Mouse (Mus musculus): ENCODE results near the gene Poll. TPM values are rescaled to one million over a fixed set of nuclear protein-coding genes. Genes with fewer than 3 reads are reported as not detected.
A peak's percentile ranks its signal among the peaks of the same experiment; 100 is the strongest.

Gene Poll
- polyA plus RNA-seq, 1 experiment: 6.2 TPM

- Histone ChIP-seq H3K4me3 (ENCODE audit: insufficient read depth, low read depth, low read length) (no peak overlapping the region), H3K4me1 (ENCODE audit: control insufficient read depth, insufficient read depth, insufficient read length, low read length) (no peaks in the 10 kb centered on the region)
Observed at GRCm38 (mm10) chr19:45584856-45585620, 24.7 kb upstream of the Poll start.

GRCm38 (mm10) chr19:45583136-45583535, 22.8 kb upstream of the Poll start:
- H3K27ac ChIP-seq (replicated peaks; ENCODE audit: low read depth, low read length): no peak overlapping the region
- H3K4me1 ChIP-seq (ENCODE audit: control insufficient read depth, insufficient read depth, insufficient read length, low read length): no peaks in the 10 kb centered on the region
- no peak overlapping the region for H3K4me3 ChIP-seq (ENCODE audit: insufficient read depth, low read depth, low read length)

More at GRCm38 (mm10) chr19:45584856-45585620, 24.7 kb upstream of the Poll start:
- H3K27ac ChIP-seq (replicated peaks; ENCODE audit: low read depth, low read length): no peak overlapping the region

- Histone ChIP-seq H3K4me1 (ENCODE audit: control insufficient read depth, insufficient read depth, insufficient read length, low read length) (no peaks in the 10 kb centered on the region), H3K4me3 (ENCODE audit: insufficient read depth, low read depth, low read length) (no peak overlapping the region)
Observed at GRCm38 (mm10) chr19:45582161-45582560, 21.8 kb upstream of the Poll start.

GRCm38 (mm10) chr19:45581257-45581656, 20.9 kb upstream of the Poll start:
- H3K4me3 ChIP-seq (ENCODE audit: insufficient read depth, low read depth, low read length): no peak overlapping the region
- no peaks in the 10 kb centered on the region for H3K4me1 ChIP-seq (ENCODE audit: control insufficient read depth, insufficient read depth, insufficient read length, low read length)
- no peak overlapping the region for H3K27ac ChIP-seq (replicated peaks; ENCODE audit: low read depth, low read length)

More at GRCm38 (mm10) chr19:45582161-45582560, 21.8 kb upstream of the Poll start:
- H3K27ac ChIP-seq (replicated peaks; ENCODE audit: low read depth, low read length): no peak overlapping the region

GRCm38 (mm10) chr19:45580235-45580634, 19.9 kb upstream of the Poll start:
- peaks cover 4% of the 10 kb centered on the region; the same call in 1 of the 2 replicates for H3K4me1 ChIP-seq (ENCODE audit: control insufficient read depth, insufficient read depth, insufficient read length, low read length)
- no peak overlapping the region for H3K27ac ChIP-seq (replicated peaks; ENCODE audit: low read depth, low read length)
- no peak overlapping the region for H3K4me3 ChIP-seq (ENCODE audit: insufficient read depth, low read depth, low read length)

GRCm38 (mm10) chr19:45579416-45579815, 19.1 kb upstream of the Poll start:
- H3K4me1 ChIP-seq (ENCODE audit: control insufficient read depth, insufficient read depth, insufficient read length, low read length): peaks cover 6% of the 10 kb centered on the region; the same call in 1 of the 2 replicates
- H3K4me3 ChIP-seq (ENCODE audit: insufficient read depth, low read depth, low read length): no peak overlapping the region
- no peak overlapping the region for H3K27ac ChIP-seq (replicated peaks; ENCODE audit: low read depth, low read length)

GRCm38 (mm10) chr19:45578976-45579375, 18.6 kb upstream of the Poll start:
- no peak overlapping the region for H3K27ac ChIP-seq (replicated peaks; ENCODE audit: low read depth, low read length)
- no peak overlapping the region for H3K4me3 ChIP-seq (ENCODE audit: insufficient read depth, low read depth, low read length)
- peaks cover 6% of the 10 kb centered on the region; the same call in 1 of the 2 replicates for H3K4me1 ChIP-seq (ENCODE audit: control insufficient read depth, insufficient read depth, insufficient read length, low read length)

- H3K27ac ChIP-seq (replicated peaks; ENCODE audit: low read depth, low read length): no peak overlapping the region
- peaks cover 6% of the 10 kb centered on the region; the same call in 1 of the 2 replicates for H3K4me1 ChIP-seq (ENCODE audit: control insufficient read depth, insufficient read depth, insufficient read length, low read length)
- no peak overlapping the region for H3K4me3 ChIP-seq (ENCODE audit: insufficient read depth, low read depth, low read length)
Observed at GRCm38 (mm10) chr19:45577141-45577750, 16.9 kb upstream of the Poll start.

- Histone ChIP-seq H3K4me1 (ENCODE audit: control insufficient read depth, insufficient read depth, insufficient read length, low read length) (peaks cover 6% of the 10 kb centered on the region; the same call in 1 of the 2 replicates), H3K4me3 (ENCODE audit: insufficient read depth, low read depth, low read length) (no peak overlapping the region), H3K27ac (replicated peaks; ENCODE audit: low read depth, low read length) (no peak overlapping the region)
Observed at GRCm38 (mm10) chr19:45575632-45576001, 15.3 kb upstream of the Poll start.

- Histone ChIP-seq H3K27ac (replicated peaks; ENCODE audit: low read depth, low read length) (no peak overlapping the region), H3K4me3 (ENCODE audit: insufficient read depth, low read depth, low read length) (0 out of 2 replicates have a peak overlapping the region, but pooled peaks have one; percentile 2), H3K4me1 (ENCODE audit: control insufficient read depth, insufficient read depth, insufficient read length, low read length) (peaks cover 6% of the 10 kb centered on the region; the same call in 1 of the 2 replicates)
Observed at GRCm38 (mm10) chr19:45574941-45575631, 14.8 kb upstream of the Poll start.

- peaks cover 6% of the 10 kb centered on the region; the same call in 1 of the 2 replicates for H3K4me1 ChIP-seq (ENCODE audit: control insufficient read depth, insufficient read depth, insufficient read length, low read length)
- no peak overlapping the region for H3K4me3 ChIP-seq (ENCODE audit: insufficient read depth, low read depth, low read length)
- no peak overlapping the region for H3K27ac ChIP-seq (replicated peaks; ENCODE audit: low read depth, low read length)
Observed at GRCm38 (mm10) chr19:45574339-45574898, 14.1 kb upstream of the Poll start.

- Histone ChIP-seq H3K4me3 (ENCODE audit: insufficient read depth, low read depth, low read length) (no peak overlapping the region), H3K27ac (replicated peaks; ENCODE audit: low read depth, low read length) (no peak overlapping the region), H3K4me1 (ENCODE audit: control insufficient read depth, insufficient read depth, insufficient read length, low read length) (peaks cover 6% of the 10 kb centered on the region; the same call in 1 of the 2 replicates)
Observed at GRCm38 (mm10) chr19:45573861-45574267, 13.5 kb upstream of the Poll start.

- Histone ChIP-seq H3K4me1 (ENCODE audit: control insufficient read depth, insufficient read depth, insufficient read length, low read length) (peaks cover 6% of the 10 kb centered on the region; the same call in 1 of the 2 replicates), H3K27ac (replicated peaks; ENCODE audit: low read depth, low read length) (no peak overlapping the region), H3K4me3 (ENCODE audit: insufficient read depth, low read depth, low read length) (no peak overlapping the region)
Observed at GRCm38 (mm10) chr19:45573033-45573432, 12.7 kb upstream of the Poll start.

- Histone ChIP-seq H3K27ac (replicated peaks; ENCODE audit: low read depth, low read length) (no peak overlapping the region), H3K4me3 (ENCODE audit: insufficient read depth, low read depth, low read length) (no peak overlapping the region), H3K4me1 (ENCODE audit: control insufficient read depth, insufficient read depth, insufficient read length, low read length) (no peaks in the 10 kb centered on the region)
Observed at GRCm38 (mm10) chr19:45567367-45567766, 7.0 kb upstream of the Poll start.

All from brown adipose tissue, adult 24 weeks (tissue).